Mouse (Mus musculus) MN1 (cell line): ENCODE results near the gene Fas.

Source experiments
- DNase-seq: peaks from one replicate; pipeline ENCODE4 v3.0.0-alpha.2; 2016; ENCODE audit warnings: low spot score

Fas gene

DNA sequence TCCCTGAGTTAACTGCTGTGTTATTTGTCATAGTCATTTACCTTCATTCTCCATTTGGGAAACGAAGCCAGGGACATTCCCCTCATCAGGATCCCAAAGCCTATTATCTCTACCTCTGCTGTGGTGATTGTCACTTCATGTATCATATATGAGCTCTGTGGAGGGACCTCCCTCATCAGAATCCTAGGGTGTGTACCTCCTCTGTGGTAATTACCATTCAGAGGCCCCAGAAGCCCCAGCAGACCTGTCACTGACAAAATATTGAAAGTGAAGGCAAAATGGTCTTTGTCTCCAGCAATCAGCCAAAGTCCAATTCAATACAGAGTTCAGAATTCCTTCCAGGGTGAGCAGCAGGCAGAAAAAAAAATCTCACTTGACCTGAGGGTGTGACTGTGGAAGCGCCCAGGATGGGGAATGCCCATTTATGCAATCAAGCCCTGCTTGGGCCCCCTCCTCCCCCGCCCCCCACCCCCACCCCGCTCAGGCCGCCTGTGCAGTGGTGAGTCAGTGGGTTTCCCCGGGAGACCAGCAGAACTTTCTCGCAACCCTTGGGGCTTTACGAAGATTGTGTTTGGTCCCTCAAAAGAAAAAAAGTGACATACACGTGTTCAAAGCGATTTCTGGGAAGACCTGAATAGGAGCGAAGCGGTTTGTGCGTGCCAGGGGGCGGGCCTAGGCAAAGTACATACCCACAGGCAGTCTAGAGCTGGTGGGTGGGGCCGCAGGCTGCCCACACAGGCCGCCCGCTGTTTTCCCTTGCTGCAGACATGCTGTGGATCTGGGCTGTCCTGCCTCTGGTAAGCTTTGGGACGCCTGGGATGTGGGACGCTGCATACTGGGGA is at the start of gene Fas:
Gene Fas (plus strand): TSS at position 719 of the 842 bp plus-strand sequence.
- peak; percentile 58 for DNase-seq

DNA sequence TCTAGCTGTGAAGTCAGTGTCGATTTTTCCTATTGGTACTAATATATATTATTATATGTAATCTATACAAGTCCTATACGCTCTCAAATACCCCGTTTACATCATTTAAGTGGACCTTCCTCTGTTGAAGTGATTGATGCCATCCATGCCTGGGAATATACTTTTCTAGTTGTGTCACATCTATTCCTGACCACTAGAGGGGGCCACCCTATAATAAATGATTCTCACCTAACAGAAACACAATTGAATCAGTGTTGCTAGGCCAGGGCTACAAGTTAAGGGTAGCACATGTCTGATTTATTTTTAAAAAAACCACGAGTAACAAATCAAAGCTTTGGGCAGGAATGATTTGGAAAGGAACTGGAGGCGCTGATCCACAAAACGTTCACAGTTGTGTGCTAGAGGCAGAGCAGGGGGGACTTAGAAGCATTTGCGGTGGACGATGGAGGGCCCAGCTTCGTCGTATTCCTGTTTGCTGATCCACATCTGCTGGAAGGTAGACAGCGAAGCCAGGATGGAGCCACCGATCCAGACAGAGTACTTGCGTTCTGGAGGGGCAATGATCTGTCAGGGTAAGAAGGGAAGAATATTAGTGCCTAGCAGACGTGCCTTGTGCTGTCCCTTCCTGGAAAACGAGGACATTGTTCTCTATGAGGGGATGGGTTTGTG is 49.1 kb upstream of the Fas start:
- DNase-seq, result peak; percentile 45

DNA sequence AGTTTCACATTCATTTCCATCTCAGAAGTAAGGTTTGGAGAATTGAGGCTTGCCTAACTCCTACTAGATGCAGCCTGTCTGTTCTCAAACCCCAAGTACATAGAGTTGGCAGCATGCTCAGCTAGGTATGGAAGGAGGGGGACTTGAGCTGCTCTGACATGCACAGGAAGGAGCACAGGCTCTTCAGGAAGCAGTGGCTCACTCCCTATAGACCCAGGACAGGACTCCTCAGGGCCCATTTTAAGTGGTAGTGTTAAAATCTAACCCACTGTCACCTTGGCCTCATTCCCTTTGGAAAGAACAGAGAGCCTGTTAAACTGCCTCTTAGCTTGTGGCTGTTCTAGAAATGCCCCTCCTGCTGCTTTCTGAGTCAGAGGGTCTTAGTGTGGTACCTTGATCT is 47.5 kb upstream of the Fas start:
- no peak for DNase-seq

DNA sequence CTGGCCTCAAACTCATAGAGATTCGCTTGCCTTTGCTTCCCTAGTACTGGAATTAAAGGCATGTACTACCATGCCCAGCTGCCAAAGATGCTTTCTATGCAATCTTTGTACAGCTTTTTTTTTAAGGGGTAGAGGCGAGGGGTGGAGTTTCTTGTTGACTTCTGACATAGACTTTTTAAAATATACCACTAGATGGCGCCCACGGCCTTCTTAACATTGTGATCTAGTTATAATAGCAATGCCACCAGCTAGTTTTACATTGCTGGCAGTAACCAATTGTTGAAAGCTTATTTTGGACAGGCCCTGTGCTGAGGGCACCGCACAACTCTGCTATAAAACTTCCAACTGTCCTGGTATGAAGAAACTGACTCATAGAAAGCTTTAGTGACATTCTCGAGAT is 46.4 kb upstream of the Fas start:
- DNase-seq, result peak; percentile 80

DNA sequence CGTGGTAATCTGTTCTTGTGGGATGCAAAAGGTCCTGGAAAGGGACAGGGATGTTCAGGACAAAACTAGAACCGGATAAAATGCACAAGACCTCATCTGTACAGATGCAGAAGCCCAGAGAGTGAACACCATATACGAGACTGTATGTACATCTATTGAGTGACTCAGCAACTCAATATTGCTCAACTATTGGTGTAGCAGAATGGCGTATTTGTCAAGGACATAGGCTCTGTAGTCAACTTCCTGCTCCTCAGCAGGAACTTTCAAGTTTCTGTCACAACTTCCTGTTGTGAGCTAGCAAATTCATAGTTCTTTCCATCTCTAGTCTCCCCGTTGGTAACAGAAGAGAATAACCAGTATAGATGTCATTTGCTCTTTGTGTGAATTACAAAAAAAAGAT is 41.9 kb upstream of the Fas start:
- DNase-seq, result no peak

DNA sequence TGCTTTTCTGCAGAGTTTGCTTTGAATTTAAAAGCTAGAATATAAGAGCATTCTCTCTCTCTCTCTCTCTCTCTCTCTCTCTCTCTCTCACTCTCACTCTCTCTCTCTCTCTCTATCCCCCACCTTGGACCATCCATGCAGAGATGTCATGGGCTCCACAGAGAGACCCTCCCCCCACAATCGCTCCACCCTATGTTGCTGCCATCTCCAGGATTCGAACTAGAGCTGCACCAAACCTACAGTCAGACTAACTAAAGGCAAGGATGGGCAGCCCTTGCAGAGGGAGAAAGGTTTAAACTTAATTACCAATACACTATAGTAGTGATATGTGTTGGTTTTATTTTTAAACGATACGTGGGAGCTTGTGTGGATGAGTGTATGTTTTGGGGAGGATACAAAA is 39.8 kb upstream of the Fas start:
- no peak for DNase-seq

DNA sequence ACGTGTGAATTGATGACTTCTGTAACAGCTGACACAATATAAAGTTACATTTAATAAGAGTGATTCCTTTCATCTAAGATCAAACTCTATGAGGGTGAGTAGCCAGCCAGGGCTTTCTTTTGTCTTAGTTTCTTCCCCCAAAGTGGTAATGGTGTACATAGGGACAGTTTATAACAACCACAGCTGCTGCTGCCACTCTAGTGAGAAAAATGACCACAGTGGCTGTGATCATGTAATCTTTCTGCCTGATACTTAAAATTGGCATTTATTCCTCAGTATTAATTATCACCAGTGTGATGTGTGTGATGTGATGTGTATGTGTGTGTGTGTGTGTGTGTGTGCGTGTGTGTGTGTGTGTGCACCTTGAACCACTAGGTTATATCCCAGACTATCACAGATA is 38.6 kb upstream of the Fas start:
- no peak for DNase-seq

DNA sequence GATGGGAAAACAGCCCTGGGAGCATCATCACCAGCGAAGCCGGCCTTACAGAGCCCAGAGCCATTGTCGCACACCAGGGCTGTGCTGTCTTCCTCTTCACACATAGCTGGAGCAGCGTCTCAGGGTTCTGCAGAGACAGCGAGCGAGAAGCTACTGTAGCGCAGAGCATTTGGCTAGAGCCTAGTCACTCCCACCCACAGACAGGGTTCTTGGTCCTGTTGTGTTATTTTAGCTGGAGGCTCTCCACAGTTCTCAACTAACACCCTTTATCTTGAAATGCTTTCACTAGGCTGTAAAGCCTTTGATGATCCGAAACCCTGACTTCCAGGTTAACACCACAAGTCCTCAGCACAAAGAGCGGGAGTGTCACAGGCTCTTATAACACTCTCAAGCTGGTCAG is 38.0 kb upstream of the Fas start:
- DNase-seq, result no peak

DNA sequence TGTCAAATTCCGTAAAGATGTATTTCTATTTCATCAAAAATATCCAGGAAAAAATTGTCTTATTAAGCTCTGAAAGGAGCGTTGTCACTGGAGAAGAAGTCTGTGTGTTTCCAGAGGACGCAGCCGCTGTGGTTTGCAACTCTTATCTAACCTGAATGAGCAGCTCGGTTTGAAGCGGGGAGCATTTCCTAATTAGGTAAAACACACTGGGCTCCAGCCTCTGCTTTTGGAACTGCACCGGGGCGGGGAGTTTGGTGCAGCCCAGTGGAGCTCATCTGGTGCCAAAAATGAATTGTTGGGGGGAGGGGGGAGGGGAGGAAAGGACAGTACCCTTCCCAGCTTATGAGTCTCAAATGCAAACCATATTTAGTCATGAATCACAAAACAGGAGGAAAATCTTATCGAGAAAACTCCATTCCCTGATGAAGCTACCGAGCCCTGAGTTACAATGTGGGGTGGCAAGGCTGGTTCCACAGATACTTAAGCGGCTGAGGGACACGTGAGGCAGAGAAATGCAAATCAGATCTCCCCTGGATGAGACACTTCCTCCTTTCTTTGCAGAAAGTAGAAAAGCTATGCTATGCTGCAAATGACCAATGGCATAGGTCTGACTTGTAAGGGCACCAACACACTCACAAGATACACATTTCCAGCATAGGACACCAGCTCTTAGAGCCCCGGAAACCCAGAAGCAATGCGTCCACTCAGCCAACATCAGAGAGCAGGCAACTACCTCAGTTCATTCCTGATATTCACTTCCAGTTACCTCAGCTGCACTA is 36.2 kb upstream of the Fas start:
- no peak for DNase-seq

DNA sequence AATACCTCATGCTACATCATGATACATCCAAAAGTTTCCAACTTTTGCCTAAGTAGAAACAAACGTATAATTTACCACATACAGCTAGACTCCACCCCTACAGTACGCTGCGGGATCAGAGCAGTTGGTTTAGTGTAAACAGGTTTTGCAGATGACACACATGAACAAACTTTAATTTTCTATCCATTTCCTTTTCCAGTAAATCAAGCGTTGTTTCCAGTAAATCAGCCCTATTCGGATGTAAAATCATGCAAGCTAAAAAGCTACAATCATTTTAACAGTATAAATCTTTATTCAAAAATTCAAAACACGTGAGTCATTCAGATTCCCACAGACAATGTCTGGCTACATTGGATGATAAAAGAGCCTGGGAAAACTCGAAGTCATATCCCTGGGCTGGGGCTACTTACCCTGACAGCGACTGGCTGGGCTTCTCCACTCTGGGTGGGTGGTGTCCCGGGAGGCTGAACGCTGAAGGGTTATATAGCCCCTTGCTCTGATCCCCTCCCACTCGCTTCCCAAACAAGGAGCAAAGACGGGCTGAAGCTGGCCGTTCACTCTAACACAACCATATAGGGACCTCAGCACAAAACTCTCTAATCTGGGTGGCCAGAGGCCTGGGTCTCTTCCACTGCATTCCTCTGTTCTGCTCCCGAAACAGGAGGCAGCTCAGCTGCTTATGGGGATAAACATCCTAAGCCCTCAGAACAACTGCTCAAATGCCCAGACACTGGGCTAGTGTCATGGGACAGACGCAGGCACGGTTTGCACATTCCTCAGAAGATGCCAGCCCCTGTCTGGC is 35.4 kb upstream of the Fas start, which contains the start of gene Acta2:
Gene Acta2 (minus strand): TSS at position 711 of the 802 bp plus-strand sequence.
- no peak for DNase-seq

DNA sequence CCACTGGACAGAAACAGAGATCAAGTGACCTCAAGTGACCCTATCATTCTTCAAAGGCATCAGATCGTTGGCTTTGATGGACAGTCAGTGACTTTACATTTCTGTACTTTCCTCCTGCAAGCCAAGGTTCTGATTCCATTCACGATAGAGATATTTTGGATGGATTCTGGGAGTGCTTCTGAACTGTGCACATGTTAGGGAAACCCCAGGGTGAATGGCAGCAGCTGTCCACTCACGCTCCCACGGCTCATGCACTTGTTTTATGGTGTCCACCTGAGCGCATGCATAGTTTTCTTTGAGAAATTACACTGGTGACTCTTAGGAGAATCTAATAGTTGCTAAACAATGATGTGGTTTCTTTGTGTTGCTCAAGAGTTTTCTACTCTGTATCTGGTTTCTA is 34.3 kb upstream of the Fas start:
- DNase-seq, result no peak

DNA sequence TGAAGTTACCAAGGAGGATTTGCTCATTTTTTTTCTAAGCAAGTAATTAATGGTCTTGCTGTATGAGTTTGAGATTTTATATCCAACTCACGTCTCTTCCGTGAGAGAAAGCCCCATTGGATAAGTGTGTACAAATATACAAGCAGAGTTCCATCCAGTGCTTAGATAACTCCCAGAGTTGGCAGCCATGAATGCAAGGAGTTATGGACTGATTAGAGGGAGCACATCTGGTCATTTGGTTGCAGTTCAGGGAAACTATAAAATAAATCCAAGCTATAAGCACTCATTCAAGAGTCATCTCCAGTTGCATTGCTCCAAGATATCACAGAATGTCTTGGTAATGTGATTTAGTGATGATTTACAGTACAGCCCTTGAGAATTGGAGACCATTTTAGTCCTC is 33.5 kb upstream of the Fas start:
- no peak for DNase-seq

DNA sequence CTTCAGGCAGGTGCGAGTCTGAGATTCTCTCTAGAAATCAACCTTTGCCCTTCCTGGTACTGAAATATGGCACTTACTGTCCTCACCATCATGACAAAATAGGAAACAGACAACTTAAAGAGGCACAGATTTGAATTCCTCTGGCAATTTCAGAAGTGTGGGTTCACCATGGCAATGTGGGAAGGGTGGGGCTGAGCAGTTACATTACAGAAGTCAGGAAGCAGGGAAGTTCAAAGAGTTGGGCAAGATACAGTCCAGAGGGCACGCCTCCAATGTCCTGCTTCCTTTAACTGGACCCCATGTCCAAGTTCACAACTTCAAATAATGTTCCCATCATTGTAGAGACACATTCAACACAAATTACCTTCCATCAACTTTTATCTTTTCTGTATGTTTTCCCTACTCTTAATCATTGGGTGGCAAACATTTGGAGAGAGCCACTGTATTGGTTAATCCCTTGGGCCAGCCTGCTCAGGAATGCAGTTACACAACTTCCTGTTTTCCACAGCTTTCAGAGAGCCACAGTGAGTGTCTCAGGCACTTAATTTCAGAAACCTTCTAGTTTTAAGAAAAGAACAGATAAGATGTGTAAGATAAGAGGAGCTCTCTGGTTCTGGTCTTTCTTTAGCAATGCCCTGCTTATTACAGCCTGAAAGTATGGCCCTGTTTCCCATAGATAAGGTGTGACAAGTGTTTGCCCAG is 28.0 kb upstream of the Fas start:
- no peak for DNase-seq

DNA sequence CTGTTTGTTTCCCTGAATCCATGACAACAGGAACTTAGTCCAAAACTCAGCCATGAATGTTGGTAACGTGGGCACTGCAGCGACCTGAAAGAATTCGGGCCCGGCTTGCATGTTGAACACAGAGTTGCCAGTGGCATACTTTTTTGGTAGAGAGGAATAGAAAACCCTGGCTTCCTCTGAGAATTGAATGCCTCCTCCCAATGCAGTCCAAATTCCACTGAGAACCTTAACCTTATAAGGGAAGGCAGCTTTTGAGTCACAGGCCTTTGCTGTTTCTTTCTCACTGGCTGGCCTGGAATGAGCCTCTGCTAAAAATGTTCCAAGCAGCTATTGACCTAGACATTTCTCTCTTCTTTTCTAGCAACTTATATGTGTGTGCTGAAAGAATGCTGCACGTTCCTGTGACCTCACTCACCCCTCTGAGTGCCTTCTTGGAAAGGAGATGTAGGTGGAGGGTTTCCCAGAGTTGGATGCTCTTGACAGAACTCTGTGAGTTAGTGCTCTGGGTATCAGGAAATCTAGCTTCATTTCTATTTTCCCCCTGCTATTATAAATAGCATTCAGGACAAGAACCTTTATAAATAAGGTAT is 24.8 kb upstream of the Fas start:
- DNase-seq, result no peak

DNA sequence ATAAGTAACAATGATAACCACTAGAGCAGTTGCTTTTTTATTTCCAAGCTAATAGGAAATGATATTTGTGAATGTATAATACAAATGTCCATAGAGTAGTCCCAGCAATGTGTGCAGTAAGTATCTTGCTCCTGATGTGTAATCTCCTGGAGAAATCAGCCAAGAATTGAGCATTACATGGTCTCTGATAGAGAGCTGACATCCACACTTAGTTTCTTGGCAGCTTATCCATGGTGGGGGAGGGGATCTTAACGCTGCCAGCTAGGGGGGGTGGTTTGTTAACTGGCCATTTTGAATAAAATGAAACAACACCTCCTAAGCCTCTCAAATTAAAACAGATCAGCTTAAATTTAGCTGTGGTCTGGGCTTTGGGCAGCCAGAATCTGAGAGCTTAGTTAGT is 21.5 kb upstream of the Fas start:
- DNase-seq, result no peak

DNA sequence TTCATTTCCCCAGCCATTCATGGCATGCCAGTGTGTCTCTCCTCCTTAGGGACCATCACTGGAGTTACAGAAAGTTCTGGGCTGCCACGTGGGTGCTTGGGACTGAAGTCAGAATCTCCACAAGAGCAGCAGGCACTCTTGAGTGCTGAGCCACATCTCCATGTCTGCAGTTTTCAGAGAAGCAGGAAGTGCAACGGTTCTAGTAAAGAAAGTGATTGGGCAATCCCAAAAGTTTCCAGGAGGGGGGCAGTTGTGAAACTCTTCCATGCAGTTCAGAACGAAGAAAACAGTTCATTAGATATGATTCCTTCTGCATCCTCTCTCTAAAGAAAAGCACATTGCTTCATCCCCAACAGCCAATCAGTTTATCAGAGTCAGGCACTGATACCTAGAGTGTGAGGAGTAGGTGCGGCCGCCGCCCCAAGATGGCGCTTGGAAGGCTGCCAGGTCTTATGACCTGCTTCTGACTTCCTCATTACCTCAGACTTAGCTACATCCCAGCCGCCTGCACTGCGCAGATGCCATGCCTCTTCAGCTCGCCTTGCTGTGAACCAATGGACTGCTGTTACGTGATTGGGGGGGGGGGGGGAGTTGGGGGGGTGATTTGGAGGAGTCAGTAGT is 20.2 kb upstream of the Fas start:
- DNase-seq, result peak; percentile 26

DNA sequence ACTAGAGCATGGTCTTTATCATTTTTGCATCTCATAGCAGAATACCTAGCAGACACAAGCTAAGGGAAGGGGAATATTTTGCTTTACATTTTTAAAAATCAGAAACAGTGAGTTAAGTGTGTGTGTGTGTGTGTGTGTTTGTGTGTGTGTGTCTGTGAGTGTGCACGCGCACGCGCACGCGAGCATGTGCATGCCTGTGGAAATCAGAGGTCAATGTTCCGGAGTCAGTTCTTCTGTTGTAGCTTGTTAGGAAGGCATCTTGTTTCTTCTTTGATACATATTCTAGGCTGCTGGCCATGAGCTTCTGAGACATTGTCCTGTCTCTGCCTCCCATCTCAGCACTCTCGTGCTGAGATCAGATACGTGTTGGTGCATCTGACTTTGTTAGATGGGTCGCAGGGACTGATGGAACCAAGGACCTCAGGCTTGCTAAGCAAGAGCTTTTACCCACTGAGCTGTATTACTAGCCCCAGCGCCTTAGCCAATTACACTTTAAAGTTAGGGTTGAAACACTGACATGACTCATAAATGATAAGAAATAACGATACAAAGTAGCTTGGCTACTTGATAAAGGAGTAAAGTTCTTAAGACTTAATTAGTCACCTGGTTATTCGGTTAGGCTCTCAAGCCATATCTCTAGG is 19.5 kb upstream of the Fas start:
- DNase-seq, result no peak

DNA sequence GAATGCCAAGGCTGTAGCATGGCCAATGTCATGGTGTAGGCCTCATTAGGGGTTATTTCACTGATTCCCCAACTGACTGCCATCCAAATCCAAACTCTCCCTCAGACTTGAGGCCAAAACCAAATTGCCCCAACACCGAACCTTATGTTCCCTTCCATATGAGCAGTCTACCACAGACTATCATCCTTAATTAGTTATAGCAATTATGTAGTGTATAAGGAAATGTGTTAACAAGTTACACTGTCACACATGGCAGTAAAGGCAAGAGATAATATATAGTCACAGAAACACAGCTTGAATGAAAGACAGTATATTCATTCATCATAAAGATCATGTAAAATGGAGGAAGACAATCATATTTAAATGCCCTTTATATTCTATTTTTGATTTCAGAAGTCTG is 17.4 kb upstream of the Fas start:
- DNase-seq, result no peak

DNA sequence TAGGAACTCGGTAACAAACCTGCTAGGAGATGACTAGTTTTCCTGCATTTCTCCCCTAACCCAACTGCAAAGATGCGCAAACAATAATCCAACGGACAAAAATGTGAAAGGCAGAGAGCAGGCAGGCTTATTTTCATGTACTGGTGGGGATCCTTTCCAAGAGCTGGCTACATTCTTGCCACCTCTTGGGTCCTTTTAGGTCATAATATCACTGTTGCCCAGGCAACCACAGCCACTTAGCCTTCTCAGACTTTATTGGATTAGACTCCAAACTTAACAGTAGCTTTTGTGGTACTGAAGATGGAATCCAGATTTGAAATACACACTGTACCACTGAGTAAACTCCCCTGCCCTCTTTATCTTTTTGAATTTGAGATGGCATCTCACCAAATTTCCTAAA is 12.4 kb upstream of the Fas start:
- no peak for DNase-seq

DNA sequence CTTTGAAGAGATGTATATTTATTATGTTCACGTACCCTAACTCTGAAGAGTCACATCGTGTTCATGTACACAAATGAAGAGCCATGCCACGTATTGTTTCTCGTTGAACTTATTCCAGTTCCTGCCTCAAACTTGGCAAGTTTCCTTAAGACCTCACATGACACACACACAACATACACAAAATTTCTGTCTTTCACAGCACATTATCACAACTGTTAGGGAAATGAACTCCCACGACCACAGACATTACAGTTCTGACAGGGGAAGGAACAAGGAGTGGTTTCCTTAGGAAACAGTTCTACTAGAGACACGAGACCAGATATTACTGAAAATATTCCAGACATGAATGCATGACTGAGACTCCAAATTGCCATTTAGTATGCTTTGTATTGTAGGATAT is 6.9 kb upstream of the Fas start:
- no peak for DNase-seq
